13 mouse cellular contexts compared by ENCODE assay signal in genomic region chr2:16773398-16774113, GRCm38 (mm10).
DNase-seq lines count a peak whose midpoint lies in the region; ATAC-seq lines count a peak whose summit lies in the region.
"Had no signal": no experiment of that assay in that cellular context is flagged by ENCODE, and none has a peak within 500 bp of the region (broad histone marks: within the 10 kb centered on the region; RNA-seq: fewer than 3 reads in every experiment).

No protein-coding gene starts in this region.

- DNase-seq in kidney, postnatal 14 days: no peak
- peak; percentile 9 for DNase-seq in retina, postnatal 1 day
- no peak for DNase-seq in retina, embryonic 14.5 days (ENCODE audit: low spot score)
- peak; percentile 32 for DNase-seq in limb, embryonic 10.5 days (ENCODE audit: low spot score)
- no peak for DNase-seq in liver, embryonic 11.5 days (ENCODE audit: low spot score)
- no peak for DNase-seq in frontal cortex, postnatal 25 days (ENCODE audit: low spot score in 2 of 2)
- DNase-seq: adrenal gland, postnatal 36 days; cerebellum, postnatal 36 days; right cerebral cortex, postnatal 25 days had no signal

- peak; percentile 81 for ATAC-seq in kidney, embryonic 14.5 days (ENCODE audit: low FRiP score, low TSS enrichment)
- ATAC-seq in liver, embryonic 11.5 days (replicated peaks; ENCODE audit: low FRiP score): no peak
- ATAC-seq: lung, postnatal 0 days had no signal

- H3K4me2 ChIP-seq in kidney, embryonic 14.5 days (replicated peaks; ENCODE audit: low read depth, low read length): no peak overlapping the region
- H3K4me2 ChIP-seq in liver, embryonic 11.5 days: no peak overlapping the region
- H3K4me2 ChIP-seq: forebrain, embryonic 12.5 days had no signal

- H3K4me1 ChIP-seq in kidney, embryonic 14.5 days (ENCODE audit: control insufficient read depth, insufficient read depth, low read length): no peaks in the 10 kb centered on the region
- peaks cover 17% of the 10 kb centered on the region for H3K4me1 ChIP-seq in limb, embryonic 10.5 days
- no peaks in the 10 kb centered on the region for H3K4me1 ChIP-seq in liver, embryonic 11.5 days (replicated peaks; ENCODE audit: control insufficient read depth, insufficient read depth, low read length)

- H3K27me3 ChIP-seq in kidney, embryonic 14.5 days (ENCODE audit: control insufficient read depth, insufficient read depth, low read length): no peaks in the 10 kb centered on the region
- no peaks in the 10 kb centered on the region for H3K27me3 ChIP-seq in limb, embryonic 10.5 days (ENCODE audit: low read depth, poor library complexity, severe bottlenecking)
- H3K27me3 ChIP-seq in liver, embryonic 11.5 days (replicated peaks; ENCODE audit: control insufficient read depth, insufficient read depth, low read length): no peaks in the 10 kb centered on the region
- H3K27me3 ChIP-seq: forebrain, embryonic 12.5 days had no signal

- WGBS in kidney, embryonic 14.5 days: 33% methylated on average over 1 of the region's 1 CpGs
- WGBS in limb, embryonic 10.5 days: 43% methylated on average over 1 of the region's 1 CpGs
- 40% methylated on average over 1 of the region's 1 CpGs for WGBS in liver, embryonic 11.5 days

- no peak overlapping the region for H3K27ac ChIP-seq in kidney, embryonic 14.5 days (ENCODE audit: low read depth, low read length)
- no peak overlapping the region for H3K27ac ChIP-seq in limb, embryonic 10.5 days
- H3K27ac ChIP-seq in liver, embryonic 11.5 days (ENCODE audit: low read depth, low read length): no peak overlapping the region
- H3K27ac ChIP-seq: forebrain, embryonic 12.5 days had no signal

- H3K9ac ChIP-seq in kidney, embryonic 14.5 days (ENCODE audit: low read depth, low read length): no peak overlapping the region
- H3K9ac ChIP-seq in liver, embryonic 11.5 days (ENCODE audit: low read depth, low read length): no peak overlapping the region
- H3K9ac ChIP-seq: forebrain, embryonic 12.5 days had no signal

- H3K9me3 ChIP-seq in kidney, embryonic 14.5 days (ENCODE audit: control insufficient read depth, low read length): no peaks in the 10 kb centered on the region
- no peaks in the 10 kb centered on the region for H3K9me3 ChIP-seq in limb, embryonic 10.5 days (replicated peaks)
- no peaks in the 10 kb centered on the region for H3K9me3 ChIP-seq in liver, embryonic 11.5 days (ENCODE audit: control insufficient read depth, low read length)
- H3K9me3 ChIP-seq: forebrain, embryonic 12.5 days had no signal

- no peak overlapping the region for H3K4me3 ChIP-seq in kidney, embryonic 14.5 days (ENCODE audit: low read length)
- no peak overlapping the region for H3K4me3 ChIP-seq in limb, embryonic 10.5 days
- no peak overlapping the region for H3K4me3 ChIP-seq in liver, embryonic 11.5 days (ENCODE audit: low read depth, low read length)
- H3K4me3 ChIP-seq: forebrain, embryonic 12.5 days; myocyte had no signal

- H3K36me3 ChIP-seq in kidney, embryonic 14.5 days (ENCODE audit: control insufficient read depth, insufficient read depth, low read length): no peaks in the 10 kb centered on the region
- no peaks in the 10 kb centered on the region for H3K36me3 ChIP-seq in limb, embryonic 10.5 days
- H3K36me3 ChIP-seq in liver, embryonic 11.5 days (ENCODE audit: control insufficient read depth, insufficient read depth, low read length): no peaks in the 10 kb centered on the region
- H3K36me3 ChIP-seq: forebrain, embryonic 12.5 days had no signal

Comparison
In these comparisons a context has a peak if more than half of its experiments do, and no peak if none do; other contexts are left out.
1. DNase-seq: peak in retina, postnatal 1 day (single experiment) and limb, embryonic 10.5 days (single experiment); none in kidney, postnatal 14 days (single experiment), retina, embryonic 14.5 days (single experiment), liver, embryonic 11.5 days (single experiment) and frontal cortex, postnatal 25 days (0 of 2).